Mouse (Mus musculus): Measurements from ENCODE around the gene Efna5.
A peak's percentile ranks its signal among the peaks of the same experiment; 100 is the strongest.

Gene Efna5

GRCm38 (mm10) chr17:62852822-62853608, 28.1 kb downstream of the Efna5 start:
- DNase-seq, result no peak

DNA sequence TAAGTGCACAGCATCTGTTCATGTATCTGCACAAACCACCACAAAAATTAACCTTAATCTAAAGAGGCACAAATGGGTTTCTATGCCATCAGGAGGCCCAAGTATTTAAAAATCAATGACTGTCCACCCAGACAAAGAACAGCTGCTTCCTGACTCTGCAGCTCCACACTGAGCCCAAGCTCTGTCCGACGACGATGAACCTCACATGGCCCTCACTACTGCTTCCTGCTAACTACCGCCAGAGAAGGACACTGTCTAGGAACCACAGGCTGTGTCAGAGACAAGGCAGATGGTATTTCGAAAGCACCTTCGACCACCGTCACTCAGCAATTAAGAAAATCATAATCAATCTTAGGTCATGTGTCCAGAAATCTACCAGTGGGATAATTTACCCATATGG, 29.8 kb downstream of the Efna5 start:
- no peak for DNase-seq

- DNase-seq, result no peak
These were observed 30.5 kb downstream of the Efna5 start for GRCm38 (mm10) chr17:62850603-62851002.

- no peak for DNase-seq
These were observed 31.4 kb downstream of the Efna5 start for GRCm38 (mm10) chr17:62849676-62850075.

GRCm38 (mm10) chr17:62845656-62846055, 35.5 kb downstream of the Efna5 start:
- DNase-seq, result no peak

DNA sequence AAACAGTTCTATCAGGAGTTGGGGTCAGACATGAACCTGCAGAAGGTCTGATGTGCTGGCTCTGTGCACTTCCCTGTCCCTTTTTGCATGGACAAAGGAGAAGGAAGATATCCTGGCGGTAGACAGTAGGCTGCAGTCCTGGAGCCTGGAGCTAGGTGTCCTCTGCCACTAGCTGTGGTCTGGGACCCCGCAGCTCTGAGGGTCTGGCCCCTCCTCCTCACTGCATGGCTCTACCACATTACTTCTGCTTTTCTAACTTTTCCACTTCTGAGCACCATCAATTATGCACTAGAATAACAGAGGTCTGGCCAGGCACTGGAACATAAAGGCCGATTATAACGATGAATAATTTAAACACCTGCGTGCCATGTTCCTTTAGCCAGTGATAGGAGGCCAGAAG, 36.8 kb downstream of the Efna5 start:
- no peak for DNase-seq

GRCm38 (mm10) chr17:62837336-62837735, 43.8 kb downstream of the Efna5 start:
- no peak for DNase-seq

GRCm38 (mm10) chr17:62836598-62837106, 44.5 kb downstream of the Efna5 start:
- no peak for DNase-seq

DNA sequence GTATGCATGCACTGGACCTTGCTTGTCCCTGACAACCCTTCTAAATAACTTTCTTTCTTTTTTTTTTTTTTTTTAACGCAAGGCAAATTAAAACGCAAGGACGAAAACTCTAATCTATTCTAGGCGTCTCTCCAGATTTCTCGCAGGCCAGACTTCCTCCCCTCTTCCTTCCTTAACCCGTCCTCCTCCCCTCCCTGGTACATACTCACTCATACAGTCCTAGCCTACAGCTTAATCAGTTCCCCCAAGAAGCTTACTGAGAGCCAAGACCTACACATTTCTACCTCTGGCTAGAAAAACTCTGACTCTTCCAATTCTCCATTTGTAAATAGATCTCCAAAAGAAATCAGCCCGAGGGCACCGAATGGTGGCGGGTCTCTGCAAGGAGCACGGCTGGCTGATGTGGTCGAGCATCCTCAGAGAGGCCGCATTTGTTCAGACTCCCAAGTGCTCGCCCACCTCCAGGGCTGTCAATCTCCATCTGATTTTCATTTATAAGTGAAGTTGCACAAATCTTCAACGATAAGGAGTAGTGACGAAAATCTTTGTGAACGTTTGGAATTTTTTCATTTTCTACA, 48.5 kb downstream of the Efna5 start:
- no peak for DNase-seq

GRCm38 (mm10) chr17:62827549-62827948, 53.6 kb downstream of the Efna5 start:
- DNase-seq, result no peak

- DNase-seq, result no peak
These were observed 59.9 kb downstream of the Efna5 start for GRCm38 (mm10) chr17:62821219-62821618.

DNA sequence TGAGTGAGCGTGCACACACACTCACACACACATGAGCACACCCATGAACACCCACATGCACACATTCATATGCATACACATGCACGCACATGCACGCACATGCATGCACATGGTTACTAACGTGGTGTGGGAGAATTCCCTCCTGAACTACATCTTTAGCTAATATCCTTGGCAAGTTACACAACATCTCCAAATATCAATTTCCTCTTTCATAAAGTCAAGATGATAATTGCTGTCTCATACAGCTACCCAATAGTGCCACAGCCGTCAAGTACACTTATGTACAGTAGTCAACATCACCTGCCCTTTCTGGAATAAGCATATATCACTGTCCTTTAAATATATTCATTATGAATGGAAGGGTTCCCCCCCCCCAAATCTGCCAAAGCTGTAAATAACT, 61.2 kb downstream of the Efna5 start:
- DNase-seq, result no peak

DNA sequence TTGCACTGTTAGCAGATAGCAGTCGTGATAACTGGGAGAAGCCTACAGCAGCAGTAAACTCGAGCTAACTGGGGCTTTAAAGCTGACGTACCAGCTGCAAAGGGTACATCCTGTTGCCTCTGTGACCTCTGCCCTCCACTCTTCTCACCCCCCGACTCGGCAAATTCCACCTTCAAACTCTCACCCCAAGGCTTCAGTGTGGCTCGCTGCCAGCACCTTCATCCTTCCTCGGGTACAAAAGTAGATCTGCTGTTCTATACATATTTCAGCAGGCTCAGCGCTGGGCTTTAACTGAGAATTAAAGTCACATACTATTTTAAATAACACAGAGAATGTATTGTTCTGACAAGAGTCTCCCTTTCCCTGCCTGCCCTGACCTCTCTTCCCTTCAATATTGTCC, 62.3 kb downstream of the Efna5 start:
- DNase-seq, result peak; percentile 47

DNA sequence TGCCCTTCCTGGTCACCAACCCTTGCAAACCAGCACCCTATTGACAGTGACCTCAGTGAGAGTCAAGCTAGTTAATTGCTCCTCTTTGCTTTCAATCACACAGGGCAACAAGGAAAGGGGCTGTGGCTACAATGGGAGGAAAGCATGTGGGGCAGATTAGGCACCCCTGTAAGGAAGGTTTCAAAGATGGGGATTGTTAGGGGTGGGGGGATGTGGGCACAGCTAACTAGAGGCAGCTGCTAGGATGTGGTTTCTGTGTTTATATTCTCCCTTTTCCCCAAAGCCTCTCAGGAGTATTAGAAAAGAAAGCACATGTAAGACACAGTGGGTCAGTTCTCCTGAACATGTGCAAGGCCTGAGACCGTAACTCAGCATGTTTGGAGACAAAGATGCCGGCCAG, 62.8 kb downstream of the Efna5 start:
- peak; percentile 14 for DNase-seq

DNA sequence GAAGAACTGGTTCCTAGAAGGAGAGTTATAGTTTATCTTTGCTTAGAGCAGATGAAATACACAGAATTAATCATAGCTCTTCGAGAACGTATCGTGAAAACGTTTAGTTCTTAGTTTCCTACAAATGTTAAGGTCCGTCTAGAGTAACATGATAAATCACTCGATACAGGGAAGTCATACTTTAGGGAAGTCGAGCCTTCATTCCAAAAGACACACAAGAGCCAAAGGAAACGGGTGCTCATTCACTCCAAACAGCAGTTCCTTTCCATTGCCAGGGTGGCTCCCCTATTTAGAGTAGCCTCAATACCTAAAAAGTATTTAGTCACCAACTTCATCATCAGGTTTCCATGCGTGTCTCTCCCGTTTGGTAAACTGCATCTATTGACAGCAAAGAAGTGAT, 64.2 kb downstream of the Efna5 start:
- DNase-seq, result no peak

DNA sequence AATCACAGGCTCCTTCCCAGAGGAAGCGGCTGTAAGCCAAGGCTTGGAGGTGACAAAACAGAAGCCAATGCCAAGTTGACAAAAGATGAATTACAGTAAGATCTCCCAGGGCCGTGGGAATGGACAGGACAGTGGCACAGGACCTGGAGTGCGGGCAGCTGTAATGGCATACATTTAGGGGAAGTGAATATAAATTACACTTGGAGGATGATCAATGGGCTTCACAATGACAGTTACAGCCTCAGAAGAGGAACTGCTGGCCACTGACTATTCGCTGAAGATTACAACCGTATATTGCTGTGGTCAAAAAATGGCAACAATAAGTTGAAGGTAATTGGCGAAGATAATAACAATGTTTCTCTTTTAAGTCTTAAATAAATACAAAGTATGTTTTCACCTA, 67.7 kb downstream of the Efna5 start:
- no peak for DNase-seq

DNA sequence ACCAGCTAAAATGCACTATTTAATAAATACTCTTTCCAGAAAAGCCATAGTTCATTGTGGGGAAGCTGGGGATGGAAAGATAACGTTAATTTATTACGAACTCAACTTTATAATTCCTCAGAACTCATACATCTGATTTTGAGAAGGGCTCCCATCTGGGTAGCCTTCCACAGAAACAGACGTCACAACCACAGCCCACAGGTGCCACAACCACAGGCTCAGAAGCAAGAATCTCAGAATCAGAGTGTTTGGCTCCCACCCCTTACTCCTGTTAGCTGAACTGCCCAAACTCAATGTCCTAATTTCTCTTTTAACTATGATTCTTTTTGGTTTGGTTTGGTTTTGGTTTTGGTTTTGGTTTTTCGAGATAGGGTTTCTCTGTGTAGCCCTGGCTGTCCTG, 73.2 kb downstream of the Efna5 start:
- no peak for DNase-seq

DNA sequence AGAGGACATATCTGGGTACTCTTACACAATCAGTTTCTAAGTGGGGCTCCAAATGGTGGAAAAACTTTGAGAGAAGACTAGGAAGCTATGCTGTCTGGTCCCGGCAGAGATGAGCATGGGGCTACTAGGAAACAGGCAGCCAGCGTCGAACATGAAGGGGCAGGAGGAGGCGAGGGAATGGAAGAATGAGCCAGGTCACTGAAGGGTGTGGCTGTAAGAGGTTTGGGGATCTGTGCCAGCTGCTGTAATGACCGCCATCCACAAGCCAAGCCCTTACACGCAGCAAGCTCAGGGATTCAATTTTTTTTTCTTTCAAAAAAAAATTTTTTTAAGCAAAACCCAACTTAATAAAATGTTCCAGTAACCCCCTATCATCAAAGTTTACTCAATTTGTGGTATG, 74.5 kb downstream of the Efna5 start:
- DNase-seq, result no peak

DNA sequence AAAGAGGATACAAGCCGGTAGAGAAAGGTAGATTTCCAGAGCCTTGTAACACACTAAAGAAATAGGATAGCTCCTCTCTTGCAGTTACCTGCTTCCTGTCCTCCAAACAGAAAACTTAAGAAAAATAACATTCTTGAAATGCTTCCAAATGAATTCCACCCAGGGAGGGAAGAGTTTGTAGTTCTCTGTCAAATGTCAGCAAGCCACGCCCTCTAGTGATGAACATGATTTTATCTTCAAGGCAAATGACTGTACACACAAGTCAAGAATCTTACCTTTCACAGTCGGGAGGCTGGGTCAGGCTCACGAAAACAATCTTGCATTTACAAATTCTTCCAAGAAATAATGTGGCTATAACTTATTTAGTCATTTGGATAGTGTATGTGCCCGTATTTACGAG, 78.4 kb downstream of the Efna5 start:
- no peak for DNase-seq

DNA sequence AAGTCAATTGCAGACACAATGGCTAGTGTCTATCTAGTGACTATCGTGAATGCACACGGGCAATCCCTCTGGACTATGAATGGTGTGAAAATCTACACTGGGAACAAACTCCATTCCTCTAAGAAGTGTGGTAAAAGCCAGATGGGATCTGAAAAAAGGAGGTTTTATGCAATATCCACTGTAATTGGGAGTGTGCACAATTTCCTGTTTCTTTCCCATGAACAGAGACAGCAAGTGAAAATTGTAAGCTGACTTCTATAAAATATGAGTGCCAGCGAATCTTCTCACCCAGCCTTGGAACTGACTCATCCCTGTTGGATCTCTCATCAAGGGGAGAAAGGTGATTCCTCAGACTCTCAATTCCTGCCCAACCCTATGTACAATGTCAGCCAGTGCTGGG, 83.8 kb downstream of the Efna5 start:
- no peak for DNase-seq

DNA sequence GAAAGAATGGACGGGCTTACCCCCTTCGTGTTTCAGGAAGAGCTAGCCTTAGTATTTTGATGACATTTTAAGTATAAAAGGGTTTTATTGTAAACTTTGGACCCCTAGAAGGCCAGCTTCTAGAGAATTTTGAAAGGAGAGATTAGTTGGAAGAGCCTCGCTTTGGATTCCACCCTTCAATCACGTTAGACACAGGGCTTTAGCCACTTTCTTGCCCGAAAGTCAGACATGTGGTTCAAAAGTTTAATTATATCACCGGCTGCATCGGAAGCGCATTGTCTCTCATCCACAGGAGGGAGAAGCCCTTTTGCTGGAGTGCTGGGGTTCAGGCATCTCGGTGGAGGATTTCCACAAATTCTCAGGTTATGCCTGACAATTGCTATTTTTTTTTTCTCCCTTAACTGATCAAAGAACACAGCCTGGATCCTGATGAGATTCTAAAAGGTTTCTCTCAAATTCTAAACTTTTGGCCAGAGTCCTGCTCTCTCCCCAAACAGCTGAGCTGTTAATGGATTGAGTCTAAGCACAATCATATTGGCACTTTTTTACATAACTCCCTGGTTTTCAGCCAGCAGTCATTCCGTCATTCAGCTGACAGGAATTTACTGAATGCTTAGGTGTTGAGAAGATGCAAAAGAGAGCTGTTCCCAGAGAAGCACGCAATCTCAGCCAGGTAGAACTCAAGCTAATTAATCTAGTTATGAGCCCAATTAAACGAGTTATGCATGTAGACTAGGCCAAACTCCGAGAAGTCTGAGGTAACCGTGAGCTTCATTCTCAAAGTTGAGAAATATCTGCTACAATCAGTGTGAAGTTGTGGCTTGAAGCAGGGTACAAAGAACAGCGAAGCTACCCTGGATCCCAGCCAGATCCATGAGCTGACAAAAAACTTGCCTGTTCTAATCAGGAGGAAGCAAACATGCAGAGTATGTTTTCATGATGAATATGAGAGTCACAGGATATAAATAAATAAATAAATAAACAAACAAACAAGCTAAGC, 91.5 kb downstream of the Efna5 start:
- DNase-seq, result no peak

- DNase-seq, result no peak
These were observed 92.3 kb downstream of the Efna5 start for GRCm38 (mm10) chr17:62788783-62789182.

DNA sequence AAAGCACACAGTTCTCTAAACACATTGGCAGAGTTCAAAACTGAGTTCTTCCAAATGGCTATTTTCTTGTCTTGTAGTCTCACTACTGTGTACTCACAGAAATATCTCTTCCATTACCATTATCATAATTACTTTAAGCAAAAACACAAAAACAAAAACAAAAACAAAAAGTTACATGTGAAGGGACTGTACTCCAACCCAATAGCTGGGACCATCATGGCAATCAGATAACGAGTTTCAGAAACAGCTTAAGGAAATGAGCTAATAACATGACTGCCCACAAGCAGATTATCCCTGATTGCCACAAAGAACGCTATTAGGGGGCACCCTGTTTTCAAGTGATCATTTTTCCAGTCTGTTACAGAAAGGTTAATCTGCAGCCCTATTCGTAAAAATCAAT, 93.3 kb downstream of the Efna5 start:
- no peak for DNase-seq

DNA sequence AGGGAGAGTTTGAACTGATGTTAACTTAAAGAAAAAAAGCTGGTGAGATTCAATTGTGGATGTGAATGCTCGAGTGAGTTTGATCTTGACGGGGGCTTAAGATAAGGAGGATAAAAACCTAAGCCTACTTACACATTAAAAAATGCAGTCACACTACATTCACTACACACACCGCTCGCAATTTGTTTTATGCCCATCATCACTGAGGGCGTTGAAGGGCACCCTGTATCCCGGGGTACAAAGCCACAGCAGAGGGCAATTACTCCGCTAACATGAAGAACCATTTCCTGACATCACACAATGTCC, 94.6 kb downstream of the Efna5 start:
- DNase-seq, result no peak

Data from thymus, postnatal 25 days (tissue).